Mouse (Mus musculus): ENCODE measurements around the gene Csdc2. TPM values are rescaled to one million over a fixed set of nuclear protein-coding genes. Genes with fewer than 3 reads are reported as not detected.
A peak's percentile ranks its signal among the peaks of the same experiment; 100 is the strongest.

The Csdc2 gene
- polyA plus RNA-seq, 1 experiment from 2014 or later, result 0.88 TPM

- peak; percentile 74 for DNase-seq (ENCODE audit: low spot score)
Measured at GRCm38 (mm10) chr15:81989371-81990062, 53.0 kb downstream of the Csdc2 start.

GRCm38 (mm10) chr15:81990549-81990948 is 54.0 kb downstream of the Csdc2 start:
- DNase-seq (ENCODE audit: low spot score), result no peak

GRCm38 (mm10) chr15:81993992-81994391 is 57.4 kb downstream of the Csdc2 start:
- no peak for DNase-seq (ENCODE audit: low spot score)

Other genes with a start within 250 kb of the Csdc2 start
- 0.31 and 0.64 TPM in 2 replicates for gene Chadl, start 239.5 kb upstream of the Csdc2 start, polyA plus RNA-seq (2015; fragmentation: Nextera tagmentation; extraction: Ambion mirVana)
- gene Zc3h7b, start 191.7 kb upstream of the Csdc2 start, polyA plus RNA-seq (2015; fragmentation: Nextera tagmentation; extraction: Ambion mirVana), result 14.5 and 17.6 TPM in 2 replicates
- gene Rangap1, start 191.2 kb upstream of the Csdc2 start, polyA plus RNA-seq (2015; fragmentation: Nextera tagmentation; extraction: Ambion mirVana), result 67.1 and 71.0 TPM in 2 replicates
- 12.3 and 14.8 TPM in 2 replicates for gene Tef, start 134.3 kb upstream of the Csdc2 start, polyA plus RNA-seq (2015; fragmentation: Nextera tagmentation; extraction: Ambion mirVana)
- gene Tob2, start 78.0 kb upstream of the Csdc2 start, polyA plus RNA-seq (2015; fragmentation: Nextera tagmentation; extraction: Ambion mirVana), result 28.8 TPM in 2 replicates
- 154 and 161 TPM in 2 replicates for gene Phf5a, start 64.8 kb upstream of the Csdc2 start, polyA plus RNA-seq (2015; fragmentation: Nextera tagmentation; extraction: Ambion mirVana)
- 126 and 136 TPM in 2 replicates for gene Aco2, start 64.5 kb upstream of the Csdc2 start, polyA plus RNA-seq (2015; fragmentation: Nextera tagmentation; extraction: Ambion mirVana)
- gene Polr3h, start 10.5 kb upstream of the Csdc2 start, polyA plus RNA-seq (2015; fragmentation: Nextera tagmentation; extraction: Ambion mirVana), result 81.8 and 84.1 TPM in 2 replicates
- gene Pmm1, start 24.2 kb downstream of the Csdc2 start, polyA plus RNA-seq (2015; fragmentation: Nextera tagmentation; extraction: Ambion mirVana), result 45.1 and 50.5 TPM in 2 replicates
- not detected in 2 replicates for gene 1700029P11Rik, start 43.8 kb downstream of the Csdc2 start, polyA plus RNA-seq (2015; fragmentation: Nextera tagmentation; extraction: Ambion mirVana)
- 441 and 472 TPM in 2 replicates for gene Xrcc6, start 51.1 kb downstream of the Csdc2 start, polyA plus RNA-seq (2015; fragmentation: Nextera tagmentation; extraction: Ambion mirVana)
- gene Desi1, start 97.1 kb downstream of the Csdc2 start, polyA plus RNA-seq (2015; fragmentation: Nextera tagmentation; extraction: Ambion mirVana), result 160 and 169 TPM in 2 replicates
- 387 and 431 TPM in 2 replicates for gene Snu13, start 110.8 kb downstream of the Csdc2 start, polyA plus RNA-seq (2015; fragmentation: Nextera tagmentation; extraction: Ambion mirVana)
- 0.04 TPM in 1 of 2 replicates, not detected in the other for gene 4930407I10Rik, start 122.4 kb downstream of the Csdc2 start, polyA plus RNA-seq (2015; fragmentation: Nextera tagmentation; extraction: Ambion mirVana)
- 0.04 TPM in 1 of 2 replicates, not detected in the other for gene Mei1, start 133.2 kb downstream of the Csdc2 start, polyA plus RNA-seq (2015; fragmentation: Nextera tagmentation; extraction: Ambion mirVana)
- 34.1 and 34.4 TPM in 2 replicates for gene Ccdc134, start 191.2 kb downstream of the Csdc2 start, polyA plus RNA-seq (2015; fragmentation: Nextera tagmentation; extraction: Ambion mirVana)
- gene Srebf2, start 210.4 kb downstream of the Csdc2 start, polyA plus RNA-seq (2015; fragmentation: Nextera tagmentation; extraction: Ambion mirVana), result 152 and 161 TPM in 2 replicates